Mouse (Mus musculus): ENCODE data around the gene Nkx2-5. TPM values are rescaled to one million over a fixed set of nuclear protein-coding genes. Genes with fewer than 3 reads are reported as not detected.

The Nkx2-5 gene
- total and polyA plus RNA-seq, 3 experiments, result not detected

DNA sequence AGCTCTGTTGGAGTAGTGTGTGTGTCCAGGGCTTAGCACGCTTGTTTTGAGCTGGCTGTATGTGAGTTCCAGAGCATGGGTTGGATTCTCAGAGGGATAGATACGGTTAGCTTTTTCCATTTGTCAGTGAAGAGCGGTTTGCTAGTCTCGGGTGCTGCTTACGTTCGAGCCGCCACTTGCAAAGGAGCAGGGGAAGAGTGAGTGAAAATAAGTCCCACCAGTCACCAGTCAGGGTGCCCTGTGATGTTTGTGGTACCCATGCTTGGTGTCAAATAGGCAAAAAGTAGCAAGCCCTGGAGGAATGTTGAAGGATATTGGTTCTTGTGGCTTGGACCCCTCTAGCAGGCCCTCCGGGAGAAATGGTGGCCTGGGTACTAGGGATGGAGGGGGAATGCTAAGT, 55.8 kb downstream of the Nkx2-5 start:
- Histone ChIP-seq H3K36me3 (ENCODE audit: control insufficient read depth in 1 of 2, insufficient read depth in 2 of 2, low read length in 2 of 2) (peaks cover 3 to 7% of the 10 kb centered on the region in 2 experiments; a peak in 3 of 4 replicates), H3K27me3 (ENCODE audit: control insufficient read depth in 1 of 2, insufficient read depth in 2 of 2, low read length in 2 of 2) (no peaks in the 10 kb centered on the region), H3K27ac (ENCODE audit: control insufficient read depth, low read depth, low read length) (no peak overlapping the region), H3K9me3 (replicated peaks; ENCODE audit: insufficient read depth, low read length) (no peaks in the 10 kb centered on the region), H3K79me2 (ENCODE audit: control insufficient read depth, insufficient read depth, low read length, poor library complexity) (no peaks in the 10 kb centered on the region), H3K4me3 (ENCODE audit: control insufficient read depth in 1 of 2, insufficient read depth in 1 of 2, low read depth in 2 of 2, low read length in 2 of 2) (no peak overlapping the region), H3K9ac (ENCODE audit: control insufficient read depth, low read depth, low read length, poor library complexity, severe bottlenecking) (no peak overlapping the region), H3K4me1 (ENCODE audit: control insufficient read depth in 1 of 2, insufficient read depth in 2 of 2, low read length in 2 of 2) (peaks cover 3 to 6% of the 10 kb centered on the region in 2 experiments; a peak in 3 of 4 replicates)
- DNase-seq (ENCODE audit: low read depth, low spot score), result no peak
- TF ChIP-seq ZC3H11A (IDR thresholded peaks at IDR 0.05; ENCODE audit: low read depth, low read length), result no peak
- TF ChIP-seq GABPA (IDR thresholded peaks at IDR 0.05; ENCODE audit: low read depth, low read length), result no peak
- no peak for TF ChIP-seq CHD1 (IDR thresholded peaks at IDR 0.05; ENCODE audit: low read depth, low read length)
- TF ChIP-seq POLR2A (IDR thresholded peaks at IDR 0.05; ENCODE audit: control insufficient read depth in 1 of 2, insufficient read depth in 1 of 2, low read depth in 1 of 2, low read length in 2 of 2, poor library complexity in 1 of 2), result no peak
- TF ChIP-seq E2F4 (IDR thresholded peaks at IDR 0.05; ENCODE audit: borderline replicate concordance, low read depth, low read length), result no peak
- no peak for TF ChIP-seq POLR2AphosphoS2 (IDR thresholded peaks at IDR 0.05; ENCODE audit: low read length)
- no peak for TF ChIP-seq TBP (IDR thresholded peaks at IDR 0.05; ENCODE audit: low read depth, low read length)
- TF ChIP-seq ETS1 (IDR thresholded peaks at IDR 0.05; ENCODE audit: low read depth, low read length), result no peak
- no peak for TF ChIP-seq USF1 (IDR thresholded peaks at IDR 0.05; ENCODE audit: low read depth, low read length)
- no peak for TF ChIP-seq GATA1 (IDR thresholded peaks at IDR 0.05; ENCODE audit: low read depth, low read length)

Other genes starting within 250 kb of the Nkx2-5 start
- gene Atp6v0e, start 181.8 kb downstream of the Nkx2-5 start, total RNA-seq (2012; rRNA removed), result 163 and 173 TPM in 2 replicates
- gene Atp6v0e, start 181.8 kb downstream of the Nkx2-5 start, polyA plus RNA-seq (2012; ENCODE audit: insufficient read depth in 1 of 2, insufficient read length in 2 of 2, low read depth in 1 of 2, low replicate concordance in 2 of 2, missing spikeins in 1 of 2), result 100 to 1,000 TPM in 1 of 2 experiments, not detected in 1; 200 TPM
- gene Crebrf, start 129.4 kb downstream of the Nkx2-5 start, total RNA-seq (2012; rRNA removed), result 2.9 and 3.8 TPM in 2 replicates
- 1 to 10 TPM in 1 of 2 experiments, not detected in 1; 1.3 TPM for gene Crebrf, start 129.4 kb downstream of the Nkx2-5 start, polyA plus RNA-seq (2012; ENCODE audit: insufficient read depth in 1 of 2, insufficient read length in 2 of 2, low read depth in 1 of 2, low replicate concordance in 2 of 2, missing spikeins in 1 of 2)
- 34.8 and 44.1 TPM in 2 replicates for gene Bnip1, start 63.9 kb downstream of the Nkx2-5 start, total RNA-seq (2012; rRNA removed)
- gene Bnip1, start 63.9 kb downstream of the Nkx2-5 start, polyA plus RNA-seq (2012; ENCODE audit: insufficient read depth in 1 of 2, insufficient read length in 2 of 2, low read depth in 1 of 2, low replicate concordance in 2 of 2, missing spikeins in 1 of 2), result 10 to 100 TPM in 1 of 2 experiments, not detected in 1; 44.2 TPM
- 10.6 and 10.8 TPM in 2 replicates for gene Kifc5b, start 72.1 kb upstream of the Nkx2-5 start, total RNA-seq (2012; rRNA removed)
- 100 to 1,000 TPM in 1 of 2 experiments, 10 to 100 TPM in 1; 45.4 to 111 TPM for gene Kifc5b, start 72.1 kb upstream of the Nkx2-5 start, polyA plus RNA-seq (2012; ENCODE audit: insufficient read depth in 1 of 2, insufficient read length in 2 of 2, low read depth in 1 of 2, low replicate concordance in 2 of 2, missing spikeins in 1 of 2)
- 2.9 and 3.0 TPM in 2 replicates for gene Phf1, start 88.0 kb upstream of the Nkx2-5 start, total RNA-seq (2012; rRNA removed)
- 1 to 10 TPM in 1 of 2 experiments, not detected in 1; 9.5 TPM for gene Phf1, start 88.0 kb upstream of the Nkx2-5 start, polyA plus RNA-seq (2012; ENCODE audit: insufficient read depth in 1 of 2, insufficient read length in 2 of 2, low read depth in 1 of 2, low replicate concordance in 2 of 2, missing spikeins in 1 of 2)
- 54.2 and 66.8 TPM in 2 replicates for gene Cuta, start 94.6 kb upstream of the Nkx2-5 start, total RNA-seq (2012; rRNA removed)
- 100 to 1,000 TPM in 1 of 2 experiments, not detected in 1; 220 TPM for gene Cuta, start 94.6 kb upstream of the Nkx2-5 start, polyA plus RNA-seq (2012; ENCODE audit: insufficient read depth in 1 of 2, insufficient read length in 2 of 2, low read depth in 1 of 2, low replicate concordance in 2 of 2, missing spikeins in 1 of 2)
- 2.7 TPM in 2 replicates for gene Syngap1, start 96.2 kb upstream of the Nkx2-5 start, total RNA-seq (2012; rRNA removed)
- 10 to 100 TPM in 1 of 2 experiments, not detected in 1; 24.6 TPM for gene Syngap1, start 96.2 kb upstream of the Nkx2-5 start, polyA plus RNA-seq (2012; ENCODE audit: insufficient read depth in 1 of 2, insufficient read length in 2 of 2, low read depth in 1 of 2, low replicate concordance in 2 of 2, missing spikeins in 1 of 2)
- gene Zbtb9, start 128.2 kb upstream of the Nkx2-5 start, total RNA-seq (2012; rRNA removed), result 10.9 and 13.4 TPM in 2 replicates
- 10 to 100 TPM in 1 of 2 experiments, not detected in 1; 10.7 TPM for gene Zbtb9, start 128.2 kb upstream of the Nkx2-5 start, polyA plus RNA-seq (2012; ENCODE audit: insufficient read depth in 1 of 2, insufficient read length in 2 of 2, low read depth in 1 of 2, low replicate concordance in 2 of 2, missing spikeins in 1 of 2)
- 66.8 and 75.4 TPM in 2 replicates for gene Bak1, start 184.0 kb upstream of the Nkx2-5 start, total RNA-seq (2012; rRNA removed)
- 100 to 1,000 TPM in 1 of 2 experiments, not detected in 1; 150 TPM for gene Bak1, start 184.0 kb upstream of the Nkx2-5 start, polyA plus RNA-seq (2012; ENCODE audit: insufficient read depth in 1 of 2, insufficient read length in 2 of 2, low read depth in 1 of 2, low replicate concordance in 2 of 2, missing spikeins in 1 of 2)
- 7.3 and 9.7 TPM in 2 replicates for gene Itpr3, start 212.3 kb upstream of the Nkx2-5 start, total RNA-seq (2012; rRNA removed)
- 10 to 100 TPM in 1 of 2 experiments, not detected in 1; 11.4 TPM for gene Itpr3, start 212.3 kb upstream of the Nkx2-5 start, polyA plus RNA-seq (2012; ENCODE audit: insufficient read depth in 1 of 2, insufficient read length in 2 of 2, low read depth in 1 of 2, low replicate concordance in 2 of 2, missing spikeins in 1 of 2)